Mouse (Mus musculus) cerebellum, adult (tissue): ENCODE measurements at regions not wholly inside any gene's neighbourhood (a gene's known extent, or its start where the extent isn't known, plus 50 kb on each side); places are given as distances from the start of the nearest gene placed in this dataset.
"Not testable (repeated sequence)": the region's sequence is repeated elsewhere in the genome, so short reads cannot be mapped to it uniquely, and the experiment has no call there.

ENCODE experiments used
- ATAC-seq: cut with Nextera tagmentation; 2 replicates; pipeline ENCODE4 v1.9.2; 2017; ENCODE audit warnings: mild to moderate bottlenecking, moderate library complexity, mixed read lengths; ENCODE audit not compliant: insufficient number of reproducible peaks, low FRiP score, low TSS enrichment

- no peak for ATAC-seq
Measured at GRCm38 (mm10) chr8:126877039-126877365, 68.6 kb downstream of the Tomm20 start.

- ATAC-seq = no peak
Measured at GRCm38 (mm10) chr8:126876300-126877038, 69.2 kb downstream of the Tomm20 start.

GRCm38 (mm10) chr8:126875491-126876155, 70.0 kb downstream of the Tomm20 start:
- ATAC-seq = no peak

- no peak for ATAC-seq
Measured at GRCm38 (mm10) chr8:126874846-126875245, 70.8 kb downstream of the Tomm20 start.

GRCm38 (mm10) chr8:126874126-126874730, 71.4 kb downstream of the Tomm20 start:
- ATAC-seq = no peak

GRCm38 (mm10) chr8:126873306-126873705, 72.3 kb downstream of the Tomm20 start:
- no peak for ATAC-seq

GRCm38 (mm10) chr8:126872574-126872973, 73.1 kb downstream of the Tomm20 start:
- ATAC-seq = no peak

GRCm38 (mm10) chr8:126872133-126872532, 73.5 kb downstream of the Tomm20 start:
- no peak for ATAC-seq

GRCm38 (mm10) chr8:126869464-126869850, 76.2 kb downstream of the Tomm20 start:
- no peak for ATAC-seq

- ATAC-seq = no peak
Measured at GRCm38 (mm10) chr8:126868831-126869463, 76.7 kb downstream of the Tomm20 start.

GRCm38 (mm10) chr8:126867121-126867988, 78.3 kb downstream of the Tomm20 start:
- no peak for ATAC-seq

GRCm38 (mm10) chr8:126864314-126864948, 81.2 kb downstream of the Tomm20 start:
- ATAC-seq = no peak

- ATAC-seq = not testable (repeated sequence)
Measured at GRCm38 (mm10) chr8:126863661-126864060, 82.0 kb downstream of the Tomm20 start.

GRCm38 (mm10) chr8:126861754-126862153, 83.9 kb downstream of the Tomm20 start:
- ATAC-seq = no peak

GRCm38 (mm10) chr8:126860630-126861029, 85.0 kb downstream of the Tomm20 start:
- ATAC-seq = no peak

- ATAC-seq = no peak
Measured at GRCm38 (mm10) chr8:126859706-126860424, 85.8 kb downstream of the Tomm20 start.

- ATAC-seq = no peak
Measured at GRCm38 (mm10) chr8:126857307-126858203, 88.1 kb downstream of the Tomm20 start.

- no peak for ATAC-seq
Measured at GRCm38 (mm10) chr8:126855914-126856313, 89.7 kb downstream of the Tomm20 start.
